Mouse (Mus musculus) midbrain, embryonic 11.5 days (tissue): ENCODE data around the gene Uncx. TPM values are rescaled to one million over a fixed set of nuclear protein-coding genes. Genes with fewer than 3 reads are reported as not detected.
A peak's percentile ranks its signal among the peaks of the same experiment; 100 is the strongest.

Source experiments
- ATAC-seq: fragments of 200-750 bp; cut with Nextera tagmentation; 2 replicates; pipeline ENCODE4 v1.8.0; 2017; ENCODE audit warnings: moderate TSS enrichment, moderate library complexity; ENCODE audit not compliant: low FRiP score
- DNase-seq: peaks from one replicate; pipeline ENCODE4 v3.0.0; 2015; ENCODE audit warnings: low spot score; ENCODE audit errors: missing footprints
- H3K27ac ChIP-seq: fragments of 300-500 bp; sonication (generic); 2 replicates; pipeline ENCODE4 v1.5.1; 2014; ENCODE audit warnings: low read depth, low read length
- H3K27me3 ChIP-seq: fragments of 300-500 bp; sonication (generic); 2 replicates; pipeline ENCODE4 v1.6.1; 2014; ENCODE audit warnings: mild to moderate bottlenecking, low read length, moderate library complexity, mixed read lengths; ENCODE audit not compliant: control insufficient read depth, insufficient read depth
- H3K36me3 ChIP-seq: fragments of 300-500 bp; sonication (generic); 2 replicates; pipeline ENCODE4 v1.6.1; 2014; ENCODE audit warnings: mild to moderate bottlenecking, low read length, moderate library complexity, mixed read lengths; ENCODE audit not compliant: control insufficient read depth, insufficient read depth
- H3K4me1 ChIP-seq: fragments of 300-500 bp; sonication (generic); 2 replicates; pipeline ENCODE4 v1.6.1; 2014; ENCODE audit warnings: low read length; ENCODE audit not compliant: control insufficient read depth, insufficient read depth
- H3K4me2 ChIP-seq: fragments of 300-500 bp; sonication (generic); 2 replicates; pipeline ENCODE4 v1.6.1; 2014; ENCODE audit warnings: mild to moderate bottlenecking, moderate library complexity
- H3K4me3 ChIP-seq: fragments of 300-500 bp; sonication (generic); 2 replicates; pipeline ENCODE4 v1.5.1; 2014; ENCODE audit warnings: low read depth, low read length
- H3K9ac ChIP-seq: fragments of 300-500 bp; sonication (generic); 2 replicates; pipeline ENCODE4 v1.6.1; 2014; ENCODE audit warnings: low read length
- H3K9me3 ChIP-seq: fragments of 300-500 bp; sonication (generic); 2 replicates; pipeline ENCODE4 v1.6.1; 2016; ENCODE audit warnings: low read length; ENCODE audit not compliant: control insufficient read depth
- WGBS: fragments of 180-500 bp; shearing (Covaris S2); extraction: QIAGEN DNeasy Blood & Tissue Kit; methylation state at CpG from one replicate; pipeline ENCODE4 v1.1.7; 2014; 5-methylcytosine and 5-hydroxymethylcytosine counted together
- polyA plus RNA-seq: library from polyadenylated mRNA; unstranded; fragments of >200 nt; fragmentation: Nextera tagmentation; extraction: Ambion mirVana; gene quantifications from 2 replicates; pipeline ENCODE4 v1.2.1, GENCODE M21; 2014

Uncx gene
- polyA plus RNA-seq, 1 experiment from 2014 or later, result 41.8 TPM

- no peaks in the 10 kb centered on the region for H3K9me3 ChIP-seq
- H3K9ac ChIP-seq, result no peak overlapping the region
- peaks cover 83% of the 10 kb centered on the region for H3K27me3 ChIP-seq
- no peak overlapping the region for H3K4me3 ChIP-seq
- DNase-seq, result peak; percentile 93
- WGBS, result 2% methylated on average over 3 of the region's 3 CpGs
- peak overlapping the region; percentile 52 for H3K27ac ChIP-seq
- 0 out of 2 replicates have a peak overlapping the region, but pooled peaks have one; percentile 4 for H3K4me2 ChIP-seq
- peaks cover 22% of the 10 kb centered on the region for H3K4me1 ChIP-seq
- no peaks in the 10 kb centered on the region for H3K36me3 ChIP-seq
- ATAC-seq, result no peak
Observed at GRCm38 (mm10) chr5:139537739-139538135, 5.6 kb upstream of the Uncx start.

- Histone ChIP-seq H3K9ac (no peak overlapping the region), H3K27me3 (peaks cover 95% of the 10 kb centered on the region), H3K9me3 (no peaks in the 10 kb centered on the region), H3K27ac (peak overlapping the region; percentile 85), H3K4me1 (peaks cover 19% of the 10 kb centered on the region), H3K4me3 (no peak overlapping the region), H3K4me2 (peak overlapping the region; percentile 22), H3K36me3 (no peaks in the 10 kb centered on the region)
- DNase-seq (peak; percentile 95), ATAC-seq (0 out of 2 replicates have a peak, but pooled peaks have one; percentile 19)
- WGBS, result 1% methylated on average over 44 of the region's 44 CpGs
Observed at GRCm38 (mm10) chr5:139541151-139542042, 1.9 kb upstream of the Uncx start.

- WGBS, result 0% methylated on average over 1 of the region's 1 CpGs
- peak overlapping the region; percentile 85; the same call in 1 of the 2 replicates for H3K27ac ChIP-seq
- DNase-seq, result peak; percentile 90
- ATAC-seq, result no peak
- H3K9ac ChIP-seq, result no peak overlapping the region
- no peaks in the 10 kb centered on the region for H3K9me3 ChIP-seq
- H3K4me2 ChIP-seq, result no peak overlapping the region
- H3K4me3 ChIP-seq, result no peak overlapping the region
- peaks cover 22% of the 10 kb centered on the region for H3K4me1 ChIP-seq
- no peaks in the 10 kb centered on the region for H3K36me3 ChIP-seq
- peaks cover 96% of the 10 kb centered on the region for H3K27me3 ChIP-seq
Observed at GRCm38 (mm10) chr5:139542043-139542365, 1.3 kb upstream of the Uncx start.

GRCm38 (mm10) chr5:139542556-139542955 is 738 bp upstream of the Uncx start:
- no peak for ATAC-seq
- no peak overlapping the region for H3K9ac ChIP-seq
- peaks cover 21% of the 10 kb centered on the region for H3K4me1 ChIP-seq
- H3K27me3 ChIP-seq, result peaks cover 96% of the 10 kb centered on the region
- DNase-seq, result peak; percentile 89
- H3K36me3 ChIP-seq, result no peaks in the 10 kb centered on the region
- H3K4me3 ChIP-seq, result no peak overlapping the region; the same call in 1 of the 2 replicates
- peak overlapping the region; percentile 36; the same call in 1 of the 2 replicates for H3K4me2 ChIP-seq
- WGBS, result 3% methylated on average over 5 of the region's 5 CpGs
- no peaks in the 10 kb centered on the region for H3K9me3 ChIP-seq
- peak overlapping the region; percentile 63; the same call in 1 of the 2 replicates for H3K27ac ChIP-seq

- Histone ChIP-seq H3K27me3 (peaks cover 92% of the 10 kb centered on the region), H3K27ac (peak overlapping the region; percentile 71), H3K4me1 (peaks cover 14% of the 10 kb centered on the region), H3K4me3 (peak overlapping the region; percentile 45), H3K9me3 (no peaks in the 10 kb centered on the region), H3K36me3 (no peaks in the 10 kb centered on the region), H3K4me2 (peak overlapping the region; percentile 36), H3K9ac (peak overlapping the region; percentile 65)
- DNase-seq (peak; percentile 94), ATAC-seq (peak; percentile 16; the same call in 1 of the 2 replicates)
- WGBS, result under 1% methylated on average over 53 of the region's 71 CpGs
Observed at GRCm38 (mm10) chr5:139543650-139544270, 466 bp downstream of the Uncx start.

GRCm38 (mm10) chr5:139544271-139545135 is 1.2 kb downstream of the Uncx start:
- DNase-seq, result peak; percentile 95
- ATAC-seq, result no peak
- Histone ChIP-seq H3K9ac (peak overlapping the region; percentile 65), H3K9me3 (no peaks in the 10 kb centered on the region), H3K4me2 (peak overlapping the region; percentile 36; the same call in 1 of the 2 replicates), H3K4me3 (peak overlapping the region; percentile 45), H3K36me3 (no peaks in the 10 kb centered on the region), H3K4me1 (peaks cover 14% of the 10 kb centered on the region), H3K27ac (peak overlapping the region; percentile 71), H3K27me3 (peaks cover 93% of the 10 kb centered on the region)
- WGBS, result under 1% methylated on average over 54 of the region's 54 CpGs

- DNase-seq (no peak), ATAC-seq (no peak)
- WGBS, result 4% methylated on average over 7 of the region's 7 CpGs
- Histone ChIP-seq H3K9me3 (no peaks in the 10 kb centered on the region), H3K9ac (peak overlapping the region; percentile 67), H3K36me3 (no peaks in the 10 kb centered on the region), H3K4me2 (peak overlapping the region; percentile 41), H3K27ac (no peak overlapping the region), H3K4me1 (peaks cover 12% of the 10 kb centered on the region), H3K27me3 (peaks cover 95% of the 10 kb centered on the region), H3K4me3 (peak overlapping the region; percentile 45)
Observed at GRCm38 (mm10) chr5:139545221-139545620, 1.9 kb downstream of the Uncx start.

GRCm38 (mm10) chr5:139545673-139546335 is 2.5 kb downstream of the Uncx start:
- H3K4me2 ChIP-seq, result peak overlapping the region; percentile 41
- H3K27me3 ChIP-seq, result peaks cover 94% of the 10 kb centered on the region
- no peaks in the 10 kb centered on the region for H3K9me3 ChIP-seq
- H3K4me3 ChIP-seq, result peak overlapping the region; percentile 45
- no peaks in the 10 kb centered on the region for H3K36me3 ChIP-seq
- H3K9ac ChIP-seq, result peak overlapping the region; percentile 67
- DNase-seq (peak; percentile 93), ATAC-seq (no peak)
- 3% methylated on average over 9 of the region's 9 CpGs for WGBS
- H3K4me1 ChIP-seq, result peaks cover 7% of the 10 kb centered on the region
- H3K27ac ChIP-seq, result peak overlapping the region; percentile 79
